Mouse (Mus musculus) adrenal gland, postnatal 10 days (tissue): ENCODE data around the gene Slc43a2. TPM values are rescaled to one million over a fixed set of nuclear protein-coding genes. Genes with fewer than 3 reads are reported as not detected.
"Not testable (repeated sequence)": the region's sequence is repeated elsewhere in the genome, so short reads cannot be mapped to it uniquely, and the experiment has no call there.

Experiments used
- DNase-seq: peaks from one replicate; pipeline ENCODE4 v3.0.0; 2021; ENCODE audit warnings: mixed read lengths
- total RNA-seq, 2 experiments: library from RNA; stranded (reverse); gene quantifications; 2 replicates each; pipeline ENCODE4 v1.2.3; 2021

The Slc43a2 gene
- total RNA-seq, 2 experiments from 2014 or later, result 21.1 to 27.9 TPM

GRCm38 (mm10) chr11:75551321-75551720 lies 19.8 kb downstream of the Slc43a2 start:
- DNase-seq, result no peak

DNA sequence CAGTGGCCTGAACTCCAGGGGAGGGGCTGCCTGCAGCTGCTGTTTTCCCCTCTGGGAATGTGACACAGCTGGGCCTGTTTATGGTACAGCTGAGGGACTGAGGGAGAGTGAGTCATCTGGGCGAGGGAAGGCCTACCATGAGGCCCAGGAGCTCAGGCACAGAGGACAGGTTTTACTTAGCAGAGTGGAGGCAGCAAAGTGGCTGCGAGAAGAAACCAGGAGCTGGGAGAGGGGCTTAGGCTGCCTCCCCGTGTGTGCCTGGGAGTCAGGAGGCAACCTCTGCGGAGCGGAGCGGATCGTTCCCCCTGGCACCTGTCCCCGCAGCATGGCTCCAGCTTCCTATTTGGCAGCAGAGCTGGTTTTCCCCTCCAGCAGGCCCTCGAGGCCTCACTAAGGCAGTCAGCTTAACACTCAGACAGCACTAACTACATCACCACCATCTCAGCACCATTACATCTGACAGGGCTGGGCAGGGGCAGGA lies 20.5 kb downstream of the Slc43a2 start:
- peak; percentile 48 for DNase-seq

DNA sequence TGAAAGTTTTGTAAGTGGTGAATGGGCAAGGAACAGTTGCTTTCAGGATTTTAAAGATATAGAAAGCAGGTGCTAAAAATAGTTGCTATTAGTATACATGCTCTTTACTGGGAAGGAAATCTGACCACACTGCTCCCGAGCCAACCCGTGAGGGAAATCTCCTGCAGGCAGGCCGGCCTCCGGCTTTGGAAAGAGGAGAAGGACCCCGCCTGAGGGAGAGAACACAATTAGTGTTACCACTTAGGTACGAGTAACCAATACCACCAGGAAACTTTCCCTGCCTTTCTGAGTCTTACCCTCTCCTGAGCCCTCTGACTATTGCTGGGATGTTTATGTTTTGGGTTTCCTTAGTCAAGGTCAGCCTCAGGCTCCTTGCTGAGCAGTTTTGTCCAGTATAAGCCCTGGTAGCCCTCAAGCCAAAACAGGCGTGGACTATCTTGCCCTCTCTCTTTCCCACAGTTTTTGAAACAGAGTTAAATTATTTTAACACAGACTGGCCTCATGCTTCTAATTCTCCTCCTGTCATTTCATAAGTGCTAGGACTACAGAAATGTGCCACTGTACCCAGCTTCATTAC lies 21.5 kb downstream of the Slc43a2 start:
- DNase-seq, result no peak

GRCm38 (mm10) chr11:75556006-75556405 lies 24.5 kb downstream of the Slc43a2 start:
- not testable (repeated sequence) for DNase-seq

DNA sequence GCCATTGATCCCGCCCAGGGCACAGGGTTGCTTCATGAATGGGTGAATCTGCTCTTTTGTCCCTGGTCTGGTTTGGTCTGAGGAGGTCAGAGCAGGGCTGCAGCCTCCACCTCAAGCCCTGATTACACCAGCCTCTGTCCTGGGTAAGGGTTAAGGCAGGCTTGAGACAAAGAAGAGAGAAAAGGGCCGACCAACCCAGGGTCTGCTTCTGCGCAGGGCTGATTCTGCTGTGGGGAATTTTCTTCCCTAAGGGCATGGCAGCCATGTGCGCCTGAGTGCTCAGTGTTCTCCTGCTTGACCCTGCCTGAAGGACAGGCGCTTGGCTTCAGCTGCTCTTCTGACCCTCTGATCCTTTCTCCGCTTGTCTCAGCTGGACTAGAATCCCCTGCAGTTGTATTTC lies 25.6 kb downstream of the Slc43a2 start:
- DNase-seq, result no peak

GRCm38 (mm10) chr11:75558101-75558500 lies 26.6 kb downstream of the Slc43a2 start:
- no peak for DNase-seq

GRCm38 (mm10) chr11:75559870-75560504 lies 28.5 kb downstream of the Slc43a2 start:
- DNase-seq, result no peak

GRCm38 (mm10) chr11:75560530-75561409 lies 29.3 kb downstream of the Slc43a2 start:
- no peak for DNase-seq

DNA sequence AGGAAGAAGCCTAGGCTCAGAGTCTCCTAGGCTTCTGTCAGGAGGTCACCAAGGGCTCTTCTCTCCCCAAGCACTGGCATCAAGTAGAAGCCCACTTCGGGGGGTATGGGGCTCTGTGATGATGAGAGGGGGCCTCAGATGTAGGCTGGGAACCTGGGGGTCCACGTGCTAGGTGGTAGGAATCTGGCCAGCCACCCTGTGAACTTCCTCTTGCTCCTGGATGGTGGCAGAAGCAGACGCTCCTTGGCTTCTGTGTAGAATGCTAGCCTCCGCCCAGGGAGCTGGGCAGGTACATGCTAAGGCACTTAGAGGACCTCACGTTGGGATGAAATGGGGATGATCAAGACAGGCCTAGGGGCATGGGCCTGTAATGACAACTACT lies 29.9 kb downstream of the Slc43a2 start:
- DNase-seq, result no peak

GRCm38 (mm10) chr11:75562840-75563239 lies 31.3 kb downstream of the Slc43a2 start:
- no peak for DNase-seq

- peak; percentile 73 for DNase-seq
These were observed 32.5 kb downstream of the Slc43a2 start for GRCm38 (mm10) chr11:75563851-75564548.

DNA sequence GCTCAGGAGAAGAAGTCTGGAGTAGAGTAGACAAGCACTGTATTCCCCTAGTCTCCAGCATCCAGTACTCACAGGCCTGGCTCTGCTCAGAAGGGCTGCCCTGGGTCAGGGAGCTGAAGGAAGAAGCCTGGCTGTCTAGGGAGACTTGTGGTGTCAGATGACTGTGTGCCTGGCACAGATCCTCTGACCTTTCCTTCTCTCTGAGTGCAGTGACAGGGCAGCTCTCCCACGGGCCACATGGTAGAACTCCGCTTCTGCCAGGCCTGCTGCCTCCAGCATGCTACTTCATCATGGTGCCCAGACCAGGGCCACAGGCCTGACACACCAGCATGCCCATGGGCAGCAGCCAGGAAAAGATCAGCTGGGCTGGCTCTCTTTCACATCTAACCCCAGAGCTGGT lies 34.4 kb downstream of the Slc43a2 start:
- DNase-seq, result peak; percentile 85

DNA sequence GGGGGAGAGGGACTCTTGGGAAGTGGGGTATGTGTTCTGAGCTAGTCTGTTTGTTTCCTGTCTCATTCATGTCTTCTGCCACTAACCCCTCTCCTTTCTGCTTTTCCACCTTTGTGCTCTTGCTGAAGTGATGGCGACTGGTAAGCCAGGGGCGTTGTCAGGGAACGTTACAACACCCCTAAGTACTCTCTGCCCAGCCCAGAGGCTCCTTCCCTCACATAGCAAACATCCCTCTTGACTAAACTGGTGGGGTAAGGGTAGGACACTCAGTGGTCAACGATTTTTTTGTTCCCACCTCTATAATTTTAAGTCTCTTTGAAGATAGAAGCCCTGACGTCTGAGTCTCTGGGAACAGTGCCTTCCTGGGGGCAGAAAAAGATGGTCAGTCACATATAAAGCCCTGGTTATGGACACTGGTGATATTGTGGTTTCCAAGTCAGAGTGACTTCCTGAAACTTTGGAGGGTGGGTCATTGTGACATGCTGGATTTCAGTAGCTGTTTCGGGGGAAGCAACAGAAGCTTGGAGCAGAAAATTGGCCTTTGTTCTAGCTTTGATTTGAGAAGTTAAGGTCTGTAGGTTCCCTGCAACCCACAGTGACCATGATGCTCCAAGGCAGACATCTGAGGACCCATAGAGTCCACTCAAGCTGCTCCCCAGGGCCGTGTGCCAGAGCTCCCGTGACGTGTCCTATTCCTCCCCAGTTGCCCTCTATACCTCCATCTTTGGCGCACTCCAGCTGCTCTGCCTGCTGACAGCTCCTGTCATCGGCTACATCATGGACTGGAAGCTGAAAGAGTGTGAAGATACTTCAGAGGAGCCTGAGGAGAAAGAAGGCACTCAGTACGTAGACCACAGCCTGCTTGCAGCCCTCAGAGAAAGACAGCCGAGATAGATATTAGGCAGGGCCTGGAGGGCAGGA lies 35.0 kb downstream of the Slc43a2 start:
- DNase-seq, result no peak

DNA sequence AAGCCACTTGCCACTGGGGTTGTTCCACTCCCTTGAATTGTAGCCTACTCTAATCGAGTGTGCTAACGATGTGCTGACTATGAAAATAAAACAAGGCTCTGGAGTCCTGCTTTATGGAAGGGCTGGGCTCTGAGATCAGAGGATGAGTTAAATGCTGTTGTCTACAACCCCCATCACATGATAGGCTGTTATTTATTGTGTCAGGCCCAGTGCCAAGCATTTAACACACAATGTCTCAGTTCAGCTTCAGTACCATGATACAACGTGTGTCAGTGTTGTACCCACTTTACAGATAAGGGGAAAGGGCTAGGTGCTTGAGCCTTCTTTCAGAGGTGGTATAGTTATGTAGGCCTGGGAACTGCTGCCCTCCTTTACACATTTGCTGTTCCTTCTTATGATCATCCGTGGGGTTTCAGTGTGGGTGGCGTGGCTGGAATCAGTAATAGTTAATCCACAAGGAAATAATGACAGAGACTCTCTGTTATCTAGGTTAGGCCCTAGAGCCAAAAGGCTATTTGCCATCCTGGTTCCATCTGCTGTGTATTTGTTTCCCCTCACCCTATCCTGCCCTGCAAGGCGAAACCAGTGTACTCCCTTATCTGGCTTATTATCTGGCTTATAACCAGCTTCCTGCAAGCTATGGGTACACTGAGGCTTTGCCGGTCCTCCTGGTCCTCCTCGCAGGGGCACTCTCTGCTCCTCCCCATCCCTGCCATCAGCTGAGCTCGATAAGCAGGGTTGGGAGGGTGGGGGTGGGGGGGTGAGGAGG lies 36.0 kb downstream of the Slc43a2 start:
- no peak for DNase-seq

- DNase-seq, result no peak
These were observed 36.6 kb downstream of the Slc43a2 start for GRCm38 (mm10) chr11:75568115-75568511.

DNA sequence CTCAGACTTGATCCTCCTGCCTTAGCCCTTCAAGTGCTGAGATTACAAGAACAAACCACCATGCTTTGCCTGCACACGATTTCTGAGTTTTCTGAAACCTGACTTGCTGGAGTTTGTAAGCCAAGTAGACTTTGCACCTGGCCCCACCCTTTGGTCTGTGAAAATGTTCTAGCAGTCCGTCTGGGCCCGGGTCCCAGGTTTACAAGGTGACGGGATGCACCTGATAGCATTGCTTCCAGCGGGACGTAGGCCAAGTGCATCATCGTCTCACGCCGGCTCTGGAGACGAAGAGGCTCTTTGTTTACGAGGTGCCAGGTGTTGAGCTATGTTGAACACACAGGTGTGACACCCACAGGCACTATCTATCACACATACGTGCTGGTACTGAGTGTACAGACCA lies 37.5 kb downstream of the Slc43a2 start:
- DNase-seq, result no peak

DNA sequence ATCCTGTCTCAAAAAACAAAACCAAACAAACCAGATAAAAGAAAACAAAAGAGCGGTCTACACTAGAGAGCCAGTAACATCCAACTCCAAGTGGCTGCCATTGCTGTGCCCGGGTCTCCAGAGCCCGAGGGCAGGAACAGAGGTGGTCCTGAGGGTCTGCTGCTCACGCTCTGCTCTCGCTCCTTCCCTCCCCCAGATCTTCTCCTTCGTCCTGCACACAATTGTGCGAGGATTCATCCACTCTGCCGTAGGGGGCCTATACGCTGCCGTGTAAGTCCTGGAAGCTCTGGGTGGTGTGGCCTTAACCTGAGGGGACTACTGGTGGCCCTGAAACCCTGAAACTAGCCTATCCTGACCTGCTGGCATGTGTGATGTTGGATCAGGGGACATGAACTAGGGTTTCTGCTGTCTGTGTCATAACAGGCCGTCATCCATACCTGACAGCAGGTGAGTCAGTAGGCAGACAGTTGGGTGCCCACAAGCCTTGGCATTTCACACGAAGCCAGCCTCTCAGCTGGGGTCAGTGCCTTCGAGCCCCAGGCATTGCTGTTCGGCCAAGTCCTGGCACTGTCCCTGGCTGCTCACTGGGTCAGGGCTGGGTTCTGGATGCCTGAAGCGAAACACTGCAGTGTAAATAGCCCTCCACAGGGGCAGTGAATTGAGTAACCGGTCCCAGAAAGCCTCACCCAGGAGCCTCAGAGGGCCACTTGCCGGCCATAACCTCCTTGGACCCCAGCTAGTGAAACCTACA lies 39.1 kb downstream of the Slc43a2 start:
- no peak for DNase-seq

GRCm38 (mm10) chr11:75571126-75571990 lies 39.9 kb downstream of the Slc43a2 start:
- DNase-seq, result peak; percentile 46

- DNase-seq, result no peak
These were observed 40.9 kb downstream of the Slc43a2 start for GRCm38 (mm10) chr11:75572301-75572791.
